Mouse (Mus musculus): ENCODE measurements around the gene Mrgprh.

GRCm38 (mm10) chr17:12916588-12917380, 41.0 kb downstream of the Mrgprh start:
- TF ChIP-seq POLR2A (IDR thresholded peaks at IDR 0.05; ENCODE audit: extremely low read depth, insufficient read depth, low read length) (no peak), CTCF (IDR thresholded peaks at IDR 0.05; ENCODE audit: extremely low read depth, insufficient read depth, low read length) (no peak)
